Mouse (Mus musculus): ENCODE results near the gene Xrcc1. TPM values are rescaled to one million over a fixed set of nuclear protein-coding genes. Genes with fewer than 3 reads are reported as not detected.

The Xrcc1 gene
- polyA plus RNA-seq, 1 experiment from 2014 or later = 41.1 TPM

GRCm38 (mm10) chr7:24566206-24566605 lies 20.1 kb downstream of the Xrcc1 start:
- Histone ChIP-seq H3K27me3 (no peaks in the 10 kb centered on the region), H3K9ac (no peak overlapping the region), H3K27ac (replicated peaks) (no peak overlapping the region), H3K9me3 (replicated peaks) (no peaks in the 10 kb centered on the region), H3K4me1 (replicated peaks) (0 out of 2 replicates have a peak, but pooled peaks cover 3% of the 10 kb centered on the region), H3K36me3 (replicated peaks) (peaks cover 70% of the 10 kb centered on the region), H3K4me2 (no peak overlapping the region), H3K4me3 (replicated peaks) (no peak overlapping the region)
- 85% methylated on average over 9 of the region's 9 CpGs for WGBS (ENCODE audit: insufficient replicate concordance)
- ATAC-seq (ENCODE audit: insufficient read depth) = no peak

- H3K36me3 ChIP-seq (replicated peaks) = peaks cover 53% of the 10 kb centered on the region
- no peak overlapping the region for H3K27ac ChIP-seq (replicated peaks)
- no peaks in the 10 kb centered on the region for H3K9me3 ChIP-seq (replicated peaks)
- no peak overlapping the region for H3K4me3 ChIP-seq (replicated peaks)
- ATAC-seq (ENCODE audit: insufficient read depth) = no peak
- no peak overlapping the region for H3K9ac ChIP-seq
- H3K4me2 ChIP-seq = no peak overlapping the region
- no peaks in the 10 kb centered on the region for H3K27me3 ChIP-seq
- H3K4me1 ChIP-seq (replicated peaks) = 0 out of 2 replicates have a peak, but pooled peaks cover 10% of the 10 kb centered on the region
- 72% methylated on average over 4 of the region's 4 CpGs for WGBS (ENCODE audit: insufficient replicate concordance)
Observed at GRCm38 (mm10) chr7:24568512-24568911, 22.4 kb downstream of the Xrcc1 start.

GRCm38 (mm10) chr7:24571071-24571470 lies 25.0 kb downstream of the Xrcc1 start:
- Histone ChIP-seq H3K27me3 (no peaks in the 10 kb centered on the region), H3K4me3 (replicated peaks) (no peak overlapping the region), H3K9me3 (replicated peaks) (no peaks in the 10 kb centered on the region), H3K4me1 (replicated peaks) (peaks cover 20% of the 10 kb centered on the region; the same call in 1 of the 2 replicates), H3K27ac (replicated peaks) (no peak overlapping the region), H3K36me3 (replicated peaks) (peaks cover 39% of the 10 kb centered on the region), H3K9ac (no peak overlapping the region), H3K4me2 (no peak overlapping the region)
- WGBS (ENCODE audit: insufficient replicate concordance) = 73% methylated on average over 4 of the region's 4 CpGs
- ATAC-seq (ENCODE audit: insufficient read depth) = no peak

GRCm38 (mm10) chr7:24572455-24572854 lies 26.4 kb downstream of the Xrcc1 start:
- WGBS (ENCODE audit: insufficient replicate concordance) = 61% methylated on average over 5 of the region's 5 CpGs
- no peak for ATAC-seq (ENCODE audit: insufficient read depth)
- no peak overlapping the region for H3K4me3 ChIP-seq (replicated peaks)
- H3K9ac ChIP-seq = no peak overlapping the region
- H3K27ac ChIP-seq (replicated peaks) = no peak overlapping the region
- peaks cover 20% of the 10 kb centered on the region; the same call in 1 of the 2 replicates for H3K4me1 ChIP-seq (replicated peaks)
- H3K27me3 ChIP-seq = no peaks in the 10 kb centered on the region
- H3K36me3 ChIP-seq (replicated peaks) = peaks cover 25% of the 10 kb centered on the region
- H3K4me2 ChIP-seq = no peak overlapping the region
- H3K9me3 ChIP-seq (replicated peaks) = no peaks in the 10 kb centered on the region

GRCm38 (mm10) chr7:24574224-24574796 lies 28.2 kb downstream of the Xrcc1 start:
- H3K36me3 ChIP-seq (replicated peaks) = 0 out of 2 replicates have a peak, but pooled peaks cover 12% of the 10 kb centered on the region
- no peaks in the 10 kb centered on the region for H3K9me3 ChIP-seq (replicated peaks)
- no peak overlapping the region for H3K9ac ChIP-seq
- peak; percentile 63 for ATAC-seq (ENCODE audit: insufficient read depth)
- H3K27ac ChIP-seq (replicated peaks) = peak overlapping the region; percentile 61; the same call in 1 of the 2 replicates
- 56% methylated on average over 12 of the region's 12 CpGs for whole genome bisulfite sequencing (ENCODE audit: insufficient replicate concordance)
- H3K4me2 ChIP-seq = no peak overlapping the region; the same call in 1 of the 2 replicates
- H3K27me3 ChIP-seq = no peaks in the 10 kb centered on the region
- H3K4me3 ChIP-seq (replicated peaks) = no peak overlapping the region
- H3K4me1 ChIP-seq (replicated peaks) = peaks cover 20% of the 10 kb centered on the region; the same call in 1 of the 2 replicates

- WGBS (ENCODE audit: insufficient replicate concordance) = 83% methylated on average over 10 of the region's 10 CpGs
- Histone ChIP-seq H3K4me2 (no peak overlapping the region), H3K4me1 (replicated peaks) (peaks cover 14% of the 10 kb centered on the region; the same call in 1 of the 2 replicates), H3K27ac (replicated peaks) (no peak overlapping the region), H3K9ac (no peak overlapping the region), H3K9me3 (replicated peaks) (no peaks in the 10 kb centered on the region), H3K4me3 (replicated peaks) (no peak overlapping the region), H3K36me3 (replicated peaks) (no peaks in the 10 kb centered on the region), H3K27me3 (no peaks in the 10 kb centered on the region)
- ATAC-seq (ENCODE audit: insufficient read depth) = no peak
Observed at GRCm38 (mm10) chr7:24577811-24578210, 31.7 kb downstream of the Xrcc1 start.

- Histone ChIP-seq H3K27me3 (peaks cover 41% of the 10 kb centered on the region), H3K9ac (no peak overlapping the region), H3K9me3 (replicated peaks) (no peaks in the 10 kb centered on the region), H3K4me3 (replicated peaks) (no peak overlapping the region), H3K36me3 (replicated peaks) (no peaks in the 10 kb centered on the region), H3K4me1 (replicated peaks) (peaks cover 18% of the 10 kb centered on the region), H3K4me2 (no peak overlapping the region), H3K27ac (replicated peaks) (no peak overlapping the region)
- WGBS (ENCODE audit: insufficient replicate concordance) = 75% methylated on average over 6 of the region's 6 CpGs
- ATAC-seq (ENCODE audit: insufficient read depth) = no peak
Observed at GRCm38 (mm10) chr7:24584876-24585275, 38.8 kb downstream of the Xrcc1 start.

GRCm38 (mm10) chr7:24585995-24586394 lies 39.9 kb downstream of the Xrcc1 start:
- Histone ChIP-seq H3K9me3 (replicated peaks) (no peaks in the 10 kb centered on the region), H3K9ac (no peak overlapping the region), H3K4me3 (replicated peaks) (no peak overlapping the region), H3K36me3 (replicated peaks) (no peaks in the 10 kb centered on the region), H3K4me1 (replicated peaks) (peaks cover 26% of the 10 kb centered on the region), H3K27ac (replicated peaks) (no peak overlapping the region), H3K27me3 (peaks cover 41% of the 10 kb centered on the region), H3K4me2 (no peak overlapping the region)
- no peak for ATAC-seq (ENCODE audit: insufficient read depth)
- WGBS (ENCODE audit: insufficient replicate concordance) = 47% methylated on average over 16 of the region's 16 CpGs

GRCm38 (mm10) chr7:24586828-24587227 lies 40.7 kb downstream of the Xrcc1 start:
- no peak overlapping the region for H3K27ac ChIP-seq (replicated peaks)
- H3K4me1 ChIP-seq (replicated peaks) = peaks cover 34% of the 10 kb centered on the region
- H3K9ac ChIP-seq = no peak overlapping the region
- peaks cover 41% of the 10 kb centered on the region for H3K27me3 ChIP-seq
- H3K9me3 ChIP-seq (replicated peaks) = no peaks in the 10 kb centered on the region
- no peaks in the 10 kb centered on the region for H3K36me3 ChIP-seq (replicated peaks)
- H3K4me3 ChIP-seq (replicated peaks) = peak overlapping the region; percentile 47
- ATAC-seq (ENCODE audit: insufficient read depth) = peak; percentile 55
- peak overlapping the region; percentile 73 for H3K4me2 ChIP-seq
- 7% methylated on average over 8 of the region's 8 CpGs for WGBS (ENCODE audit: insufficient replicate concordance)

GRCm38 (mm10) chr7:24587330-24588105 lies 41.4 kb downstream of the Xrcc1 start, which contains the start of the genes Ethe1 and Zfp575:
Gene Ethe1, plus strand, starts transcription at chr7:24587543.
Gene Zfp575, minus strand, starts transcription at chr7:24587641.
- 7% methylated on average over 30 of the region's 30 CpGs for WGBS (ENCODE audit: insufficient replicate concordance)
- H3K36me3 ChIP-seq (replicated peaks) = no peaks in the 10 kb centered on the region

GRCm38 (mm10) chr7:24588336-24588735 lies 42.2 kb downstream of the Xrcc1 start:
- no peak overlapping the region for H3K27ac ChIP-seq (replicated peaks)
- H3K4me3 ChIP-seq (replicated peaks) = no peak overlapping the region
- ATAC-seq (ENCODE audit: insufficient read depth) = no peak
- no peak overlapping the region for H3K4me2 ChIP-seq
- H3K9ac ChIP-seq = no peak overlapping the region
- H3K4me1 ChIP-seq (replicated peaks) = peaks cover 50% of the 10 kb centered on the region
- no peaks in the 10 kb centered on the region for H3K36me3 ChIP-seq (replicated peaks)
- 70% methylated on average over 13 of the region's 13 CpGs for WGBS (ENCODE audit: insufficient replicate concordance)
- H3K9me3 ChIP-seq (replicated peaks) = no peaks in the 10 kb centered on the region
- H3K27me3 ChIP-seq = peaks cover 41% of the 10 kb centered on the region

More at GRCm38 (mm10) chr7:24587330-24588105, 41.4 kb downstream of the Xrcc1 start, which contains the start of the genes Ethe1 and Zfp575:
- H3K9me3 ChIP-seq (replicated peaks) = no peaks in the 10 kb centered on the region
- no peak within 1 kb of the TSS for H3K9ac ChIP-seq
- peaks cover 41% of the 10 kb centered on the region for H3K4me1 ChIP-seq (replicated peaks)
- peak within 1 kb of the TSS; percentile 47 for H3K4me3 ChIP-seq (replicated peaks)
- H3K27ac ChIP-seq (replicated peaks) = no peak within 1 kb of the TSS
- peak within 1 kb of the TSS; percentile 73 for H3K4me2 ChIP-seq
- peaks cover 41% of the 10 kb centered on the region for H3K27me3 ChIP-seq
- ATAC-seq (ENCODE audit: insufficient read depth) = no peak
